Mouse (Mus musculus) midbrain, embryonic 16.5 days (tissue): ENCODE data around the gene Esrrg. TPM values are rescaled to one million over a fixed set of nuclear protein-coding genes. Genes with fewer than 3 reads are reported as not detected.

Experiments used
- ATAC-seq: fragments of 200-750 bp; cut with Nextera tagmentation; 2 replicates; pipeline ENCODE4 v1.8.0; 2017; ENCODE audit warnings: moderate TSS enrichment
- H3K27ac ChIP-seq: fragments of 300-500 bp; sonication (generic); 2 replicates; pipeline ENCODE4 v1.5.1; 2014; ENCODE audit warnings: mild to moderate bottlenecking, low read length, mixed read lengths
- H3K27me3 ChIP-seq: fragments of 300-500 bp; sonication (generic); 2 replicates; pipeline ENCODE4 v1.6.1; 2014; ENCODE audit warnings: low read depth, low read length, mixed read lengths; ENCODE audit not compliant: control insufficient read depth, insufficient read depth
- H3K36me3 ChIP-seq: fragments of 300-500 bp; sonication (generic); 2 replicates; pipeline ENCODE4 v1.6.1; 2014; ENCODE audit warnings: mild to moderate bottlenecking, low read length, moderate library complexity, mixed read lengths; ENCODE audit not compliant: control insufficient read depth, insufficient read depth
- H3K4me1 ChIP-seq: fragments of 300-500 bp; sonication (generic); 2 replicates; pipeline ENCODE4 v1.6.1; 2014; ENCODE audit warnings: mild to moderate bottlenecking, low read length, mixed read lengths; ENCODE audit not compliant: control insufficient read depth, insufficient read depth
- H3K4me2 ChIP-seq: fragments of 300-500 bp; sonication (generic); 2 replicates; pipeline ENCODE4 v1.6.1; 2014; ENCODE audit warnings: mild to moderate bottlenecking, low read length, mixed read lengths
- H3K4me3 ChIP-seq: fragments of 300-500 bp; sonication (generic); 2 replicates; pipeline ENCODE4 v1.5.1; 2014; ENCODE audit warnings: low read depth, mild to moderate bottlenecking, low read length, moderate library complexity, mixed read lengths
- H3K9ac ChIP-seq: fragments of 300-500 bp; sonication (generic); 2 replicates; pipeline ENCODE4 v1.6.1; 2014; ENCODE audit warnings: low read depth, low read length, mixed read lengths
- H3K9me3 ChIP-seq: fragments of 300-500 bp; sonication (generic); replicated peaks from 2 replicates; pipeline ENCODE4 v1.6.1; 2014; ENCODE audit warnings: mild to moderate bottlenecking, low read length, mixed read lengths; ENCODE audit not compliant: control insufficient read depth, poor library complexity, severe bottlenecking
- WGBS: fragments of 180-500 bp; shearing (Covaris S2); extraction: QIAGEN DNeasy Blood & Tissue Kit; methylation state at CpG from one replicate; pipeline ENCODE4 v1.1.7; 2014; 5-methylcytosine and 5-hydroxymethylcytosine counted together
- polyA plus RNA-seq: library from polyadenylated mRNA; unstranded; fragments of >200 nt; fragmentation: Nextera tagmentation; extraction: Ambion mirVana; gene quantifications from 2 replicates; pipeline ENCODE4 v1.2.1, GENCODE M21; 2015

The Esrrg gene
- polyA plus RNA-seq, 1 experiment from 2014 or later: 24.9 TPM

DNA sequence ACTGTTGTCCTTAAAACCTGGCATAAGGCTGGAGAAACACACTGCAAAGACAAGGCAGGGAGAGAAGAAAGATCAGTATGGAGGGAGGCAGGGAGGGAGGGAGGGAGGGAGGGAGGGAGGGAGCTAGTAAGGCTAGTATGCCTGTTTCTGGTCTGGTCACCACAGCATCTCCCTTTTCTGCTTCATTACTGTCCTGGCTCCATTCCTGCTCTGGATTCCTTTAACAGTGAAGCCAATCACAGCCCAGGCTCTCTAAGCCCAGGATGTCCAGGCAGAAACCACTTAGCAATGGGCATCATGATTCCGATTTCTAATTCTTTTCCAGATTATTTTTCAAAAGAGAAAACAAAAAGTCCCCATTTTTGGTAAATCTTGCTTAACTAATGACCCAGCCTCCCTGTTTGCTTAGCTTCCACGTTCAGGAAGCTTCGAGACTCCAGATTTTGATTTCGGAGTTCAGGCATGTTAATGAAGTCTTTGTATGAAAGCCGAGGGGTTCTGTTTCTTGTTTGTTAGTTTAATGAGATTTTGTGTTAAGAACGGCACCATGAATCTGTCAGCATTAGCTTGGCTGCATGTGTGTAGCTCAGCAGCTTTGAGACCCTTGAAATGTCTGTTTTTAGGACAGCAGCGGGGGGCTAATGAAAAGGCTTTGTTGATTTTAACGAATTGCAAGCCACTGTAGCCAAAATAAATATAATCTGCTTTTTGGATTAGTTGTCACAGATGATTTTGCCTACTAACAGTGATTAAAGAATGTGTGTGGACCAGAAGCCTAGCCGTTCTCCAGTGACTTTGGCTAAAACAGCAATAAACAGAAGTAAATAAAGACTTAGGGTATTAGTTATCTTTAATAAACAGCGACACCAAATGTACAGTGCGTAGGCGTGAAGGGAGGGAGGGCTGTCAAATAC is 199.1 kb downstream of the Esrrg start:
- Histone ChIP-seq H3K9ac (no peak overlapping the region), H3K36me3 (no peaks in the 10 kb centered on the region), H3K27me3 (no peaks in the 10 kb centered on the region), H3K9me3 (no peaks in the 10 kb centered on the region), H3K4me2 (no peak overlapping the region), H3K4me1 (peaks cover 13% of the 10 kb centered on the region), H3K4me3 (no peak overlapping the region), H3K27ac (no peak overlapping the region)
- ATAC-seq: no peak
- WGBS: 30% methylated on average over 12 of the region's 12 CpGs

DNA sequence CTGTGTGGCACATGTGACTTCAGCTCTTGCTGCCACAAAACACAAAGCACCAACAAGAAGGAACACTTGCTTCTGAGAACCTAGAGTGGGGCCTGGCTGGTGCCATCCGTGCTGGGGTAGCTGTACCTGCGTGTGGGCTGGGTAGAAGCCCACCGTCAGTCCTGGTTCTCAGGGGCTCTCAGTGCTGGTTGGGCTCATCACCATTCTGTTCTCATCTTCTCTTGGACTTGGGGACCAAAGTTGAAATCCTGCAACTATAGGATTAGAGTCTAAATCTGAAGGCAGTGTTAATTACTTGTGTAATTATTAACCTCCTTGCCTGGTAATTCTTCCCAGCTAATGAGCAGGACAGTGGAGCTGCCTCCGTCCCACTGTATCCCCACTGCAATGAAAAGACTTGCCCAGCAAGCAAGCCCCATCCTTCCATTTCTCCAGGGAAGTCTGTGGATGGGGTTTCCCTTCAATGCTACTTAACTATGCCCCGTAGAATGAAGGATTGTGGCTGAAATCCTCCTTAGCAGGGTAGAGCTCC is 199.9 kb downstream of the Esrrg start:
- H3K4me3 ChIP-seq: no peak overlapping the region

DNA sequence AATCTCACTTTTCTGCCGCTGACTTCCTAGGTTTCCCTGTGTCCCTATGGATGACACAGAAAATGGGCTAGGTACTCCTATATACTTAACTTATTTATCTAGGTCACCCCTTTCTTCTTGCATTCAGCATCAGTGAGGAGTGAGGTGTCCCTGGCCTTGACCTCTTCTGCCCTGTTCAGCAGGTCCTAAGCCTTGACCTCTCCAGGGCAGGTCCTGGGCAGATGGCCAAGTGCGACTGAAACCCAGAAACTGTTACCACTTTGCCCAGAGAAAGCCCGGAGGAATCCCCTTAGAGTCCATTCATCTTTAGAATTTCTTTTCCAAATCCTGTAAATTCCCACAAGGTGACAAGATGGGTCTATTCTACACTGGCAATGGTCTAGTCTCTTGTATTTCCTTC is 201.0 kb downstream of the Esrrg start:
- Histone ChIP-seq H3K9me3 (no peaks in the 10 kb centered on the region), H3K9ac (no peak overlapping the region), H3K4me2 (no peak overlapping the region), H3K4me3 (no peak overlapping the region), H3K4me1 (peaks cover 6% of the 10 kb centered on the region; the same call in 1 of the 2 replicates), H3K27me3 (no peaks in the 10 kb centered on the region), H3K27ac (no peak overlapping the region), H3K36me3 (no peaks in the 10 kb centered on the region)
- ATAC-seq: no peak
- WGBS: 89% methylated on average over 3 of the region's 3 CpGs

More for the DNA sequence above, 199.9 kb downstream of the Esrrg start:
- no peak overlapping the region for H3K9ac ChIP-seq
- no peak overlapping the region for H3K27ac ChIP-seq
- 58% methylated on average over 5 of the region's 5 CpGs for WGBS
- H3K27me3 ChIP-seq: no peaks in the 10 kb centered on the region
- H3K4me1 ChIP-seq: peaks cover 11% of the 10 kb centered on the region
- H3K9me3 ChIP-seq: no peaks in the 10 kb centered on the region
- no peak overlapping the region for H3K4me2 ChIP-seq
- ATAC-seq: no peak
- H3K36me3 ChIP-seq: no peaks in the 10 kb centered on the region

GRCm38 (mm10) chr1:187819406-187819805 is 210.8 kb downstream of the Esrrg start:
- no peak for ATAC-seq
- Histone ChIP-seq H3K27ac (no peak overlapping the region), H3K4me1 (0 out of 2 replicates have a peak, but pooled peaks cover 2% of the 10 kb centered on the region), H3K36me3 (no peaks in the 10 kb centered on the region), H3K9ac (no peak overlapping the region), H3K4me2 (no peak overlapping the region), H3K27me3 (no peaks in the 10 kb centered on the region), H3K4me3 (no peak overlapping the region), H3K9me3 (no peaks in the 10 kb centered on the region)
- 95% methylated on average over 5 of the region's 5 CpGs for WGBS

DNA sequence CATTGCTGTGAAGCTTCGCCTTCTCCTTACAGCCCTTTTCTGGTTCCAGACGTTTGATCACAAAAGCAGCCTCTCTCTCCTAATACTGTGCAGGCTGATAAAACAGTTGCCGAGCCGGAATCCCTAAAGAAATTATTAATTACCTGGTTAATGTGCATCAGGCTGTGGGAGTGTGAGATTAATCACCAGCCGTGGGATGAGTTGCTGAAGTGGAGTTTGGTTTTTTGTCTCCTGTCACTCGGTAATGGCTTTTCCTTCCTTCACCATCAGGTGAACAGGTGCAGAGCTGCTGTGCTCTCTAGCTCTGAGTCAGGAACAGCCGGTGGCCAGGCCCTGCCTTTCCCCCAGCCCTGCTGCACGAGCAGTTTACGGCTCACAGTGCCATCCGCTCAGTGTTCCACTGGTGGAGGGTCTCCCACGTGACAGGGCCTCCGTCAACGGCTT is 212.8 kb downstream of the Esrrg start:
- no peak for ATAC-seq
- no peak overlapping the region for H3K27ac ChIP-seq
- H3K27me3 ChIP-seq: no peaks in the 10 kb centered on the region
- H3K4me3 ChIP-seq: no peak overlapping the region
- H3K4me2 ChIP-seq: no peak overlapping the region
- no peaks in the 10 kb centered on the region for H3K9me3 ChIP-seq
- H3K4me1 ChIP-seq: 0 out of 2 replicates have a peak, but pooled peaks cover 2% of the 10 kb centered on the region
- H3K36me3 ChIP-seq: no peaks in the 10 kb centered on the region
- 67% methylated on average over 13 of the region's 13 CpGs for WGBS
- H3K9ac ChIP-seq: no peak overlapping the region

- 84% methylated on average over 5 of the region's 5 CpGs for WGBS
- Histone ChIP-seq H3K4me1 (0 out of 2 replicates have a peak, but pooled peaks cover 2% of the 10 kb centered on the region), H3K36me3 (no peaks in the 10 kb centered on the region), H3K9me3 (no peaks in the 10 kb centered on the region), H3K27ac (no peak overlapping the region), H3K27me3 (no peaks in the 10 kb centered on the region), H3K4me3 (no peak overlapping the region), H3K9ac (no peak overlapping the region), H3K4me2 (no peak overlapping the region)
- no peak for ATAC-seq
These were observed 214.8 kb downstream of the Esrrg start for GRCm38 (mm10) chr1:187823351-187823750.

DNA sequence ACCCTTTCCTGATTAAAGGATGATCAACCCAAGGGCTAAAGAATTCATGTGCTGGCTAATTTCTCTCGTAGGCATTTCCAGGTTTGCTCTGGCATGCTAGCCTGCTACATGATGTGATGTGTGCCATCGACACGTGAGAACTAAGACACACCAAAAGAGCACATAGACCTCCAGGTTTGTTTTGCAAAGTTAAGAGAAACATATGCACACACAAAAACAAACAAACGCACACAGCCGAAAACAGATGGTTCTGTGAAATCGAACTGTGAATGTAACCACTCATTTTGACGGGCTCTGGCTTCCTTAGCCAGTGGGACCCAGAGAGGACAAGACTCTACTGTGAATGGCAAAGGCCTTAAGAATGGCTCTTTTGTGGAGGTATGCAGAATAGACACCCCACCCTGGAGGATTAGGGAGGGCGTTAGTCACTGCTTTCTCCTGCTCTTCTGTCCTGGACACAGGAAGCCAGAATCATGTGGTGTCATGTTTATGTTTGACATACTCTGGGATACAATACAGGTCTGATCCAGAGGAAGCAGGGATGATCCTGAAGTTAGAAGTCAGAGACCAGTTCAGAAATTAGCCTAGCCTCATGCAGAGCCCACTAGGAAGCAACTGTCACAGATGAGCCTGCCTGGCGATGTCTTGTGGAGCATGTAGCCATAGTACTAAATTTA is 217.0 kb downstream of the Esrrg start:
- WGBS: 74% methylated on average over 9 of the region's 9 CpGs
- Histone ChIP-seq H3K27ac (no peak overlapping the region), H3K4me1 (peaks cover 6% of the 10 kb centered on the region; the same call in 1 of the 2 replicates), H3K36me3 (no peaks in the 10 kb centered on the region), H3K4me2 (no peak overlapping the region), H3K9ac (no peak overlapping the region), H3K27me3 (no peaks in the 10 kb centered on the region), H3K4me3 (no peak overlapping the region), H3K9me3 (no peaks in the 10 kb centered on the region)
- no peak for ATAC-seq

DNA sequence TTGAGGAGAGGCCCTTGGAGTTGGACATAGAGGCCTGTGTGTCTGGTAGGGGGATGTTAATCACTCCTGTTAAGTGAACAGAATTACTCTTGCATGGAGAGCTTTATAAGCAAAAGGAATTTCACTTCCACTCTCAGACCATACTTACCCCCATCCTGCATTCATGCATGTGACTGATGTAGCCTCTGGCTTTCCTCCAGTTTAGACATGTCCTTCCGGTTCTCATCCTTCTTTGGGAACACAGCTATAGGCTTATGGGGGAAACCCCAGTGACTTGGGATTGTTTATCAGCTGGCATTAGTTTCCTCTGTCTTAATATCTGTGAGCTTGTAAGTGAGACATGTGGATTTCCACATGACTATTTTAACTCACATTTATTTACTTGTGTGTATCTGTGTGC is 217.5 kb downstream of the Esrrg start:
- Histone ChIP-seq H3K27me3 (no peaks in the 10 kb centered on the region), H3K9ac (no peak overlapping the region), H3K4me2 (no peak overlapping the region), H3K9me3 (no peaks in the 10 kb centered on the region), H3K36me3 (no peaks in the 10 kb centered on the region), H3K27ac (no peak overlapping the region), H3K4me3 (no peak overlapping the region), H3K4me1 (peaks cover 4% of the 10 kb centered on the region; the same call in 1 of the 2 replicates)
- WGBS: 77% methylated on average over 1 of the region's 1 CpGs
- no peak for ATAC-seq
